8 mouse cellular contexts compared by ENCODE assay signal in the genomic region with DNA sequence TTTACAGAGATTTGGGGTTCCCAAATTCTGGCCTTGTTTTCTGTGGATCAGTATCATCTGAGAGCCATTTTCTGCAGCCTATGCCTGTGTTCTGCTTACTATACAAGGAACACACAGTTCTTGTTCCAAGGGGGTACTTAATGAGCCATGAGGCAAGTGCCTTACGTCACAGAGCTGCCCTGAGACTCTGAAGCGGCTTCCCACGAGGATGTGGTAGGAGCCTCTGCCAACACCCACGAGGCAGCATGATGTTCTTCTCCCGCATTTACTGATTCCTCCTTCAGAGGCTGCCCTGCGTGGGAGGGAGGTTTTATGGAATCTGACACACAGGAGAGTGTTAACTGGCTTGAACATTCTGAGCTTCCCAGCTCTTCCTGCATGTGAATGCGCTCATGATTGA.
A peak's percentile ranks its signal among the peaks of the same experiment; 100 is the strongest.
DNase-seq lines count a peak whose midpoint lies in the region; ATAC-seq and TF ChIP-seq lines count a peak whose summit lies in the region.

No protein-coding gene starts in this region.

- no peaks in the 10 kb centered on the region for H3K4me1 ChIP-seq in stomach, postnatal 0 days (replicated peaks; ENCODE audit: control insufficient read depth, insufficient read depth)

- intact Hi-C loops in left cerebral cortex, adult 2 months (cut with DNase I): no loop called here

- H3K4me2 ChIP-seq in stomach, postnatal 0 days (replicated peaks; ENCODE audit: low read depth): no peak overlapping the region

- TF ChIP-seq CTCF in left cerebral cortex, adult 2 months (IDR thresholded peaks at IDR 0.05): no peak
- no peak for TF ChIP-seq CTCF in stomach, postnatal 0 days (IDR thresholded peaks at IDR 0.05; ENCODE audit: low read depth)

- no peak for ATAC-seq in megakaryocyte, adult 5-6 weeks (ENCODE audit: poor library complexity, severe bottlenecking)
- no peak for ATAC-seq in stomach, postnatal 0 days (ENCODE audit: low FRiP score, low TSS enrichment)

- no peaks in the 10 kb centered on the region for H3K9me3 ChIP-seq in stomach, postnatal 0 days (ENCODE audit: control insufficient read depth, low read length)

- H3K4me3 ChIP-seq in left cerebral cortex, adult 2 months: no peak overlapping the region
- no peak overlapping the region for H3K4me3 ChIP-seq in stomach, postnatal 0 days (ENCODE audit: low read depth, low read length)

- H3K9ac ChIP-seq in stomach, postnatal 0 days (ENCODE audit: low read length): no peak overlapping the region

- DNase-seq in gastrocnemius, adult 8-10 months (ENCODE audit: low spot score in 2 of 2): peak; percentile 3 to 5
- no peak for DNase-seq in gastrocnemius, postnatal 4 days (ENCODE audit: low spot score in 2 of 2)
- peak; percentile 11 for DNase-seq in 416B (ENCODE audit: low read depth)
- DNase-seq in cerebellum, postnatal 36 days: peak; percentile 29 to 55
- peak; percentile 18 to 22 for DNase-seq in left cerebral cortex, adult 2 months (ENCODE audit: extremely low spot score in 1 of 2, low spot score in 2 of 2)
- no peak for DNase-seq in retina, postnatal 1 day
- DNase-seq in stomach, postnatal 0 days (ENCODE audit: low spot score): no peak

- WGBS in stomach, postnatal 0 days: 70% methylated on average over 7 of the region's 7 CpGs

- TF ChIP-seq EP300 in stomach, postnatal 0 days (optimal IDR thresholded peaks at IDR 0.05): no peak

- H3K27me3 ChIP-seq in stomach, postnatal 0 days (ENCODE audit: control insufficient read depth, insufficient read depth, low read length): no peaks in the 10 kb centered on the region

- H3K36me3 ChIP-seq in stomach, postnatal 0 days (ENCODE audit: control insufficient read depth, insufficient read depth, low read length): no peaks in the 10 kb centered on the region

- no peak overlapping the region for H3K27ac ChIP-seq in left cerebral cortex, adult 2 months
- H3K27ac ChIP-seq in stomach, postnatal 0 days (replicated peaks): no peak overlapping the region

Comparison
In these comparisons a context has a peak if more than half of its experiments do, and no peak if none do; other contexts are left out.
1. DNase-seq: peak in gastrocnemius, adult 8-10 months (2 of 2), 416B (single experiment), cerebellum, postnatal 36 days (2 of 2) and left cerebral cortex, adult 2 months (2 of 2); none in gastrocnemius, postnatal 4 days (0 of 2), retina, postnatal 1 day (single experiment) and stomach, postnatal 0 days (single experiment).